Comparison of ENCODE assay signal across 16 mouse cellular contexts in genomic region chr12:35527429-35527828, GRCm38 (mm10). TPM values are rescaled to one million over a fixed set of nuclear protein-coding genes. Genes with fewer than 3 reads are reported as not detected.
A peak's percentile ranks its signal among the peaks of the same experiment; 100 is the strongest.
DNase-seq lines count a peak whose midpoint lies in the region; ATAC-seq lines count a peak whose summit lies in the region.
"Had no signal": no experiment of that assay in that cellular context is flagged by ENCODE, and none has a peak within 500 bp of the region (broad histone marks: within the 10 kb centered on the region; RNA-seq: fewer than 3 reads in every experiment).

No protein-coding gene starts in this region.

- H3K27me3 ChIP-seq in intestine, embryonic 14.5 days (replicated peaks; ENCODE audit: control insufficient read depth, insufficient read depth, low read length), result no peaks in the 10 kb centered on the region
- H3K27me3 ChIP-seq in liver, embryonic 16.5 days (ENCODE audit: control insufficient read depth, insufficient read depth, low read depth, low read length), result no peaks in the 10 kb centered on the region
- H3K27me3 ChIP-seq: embryonic facial prominence, embryonic 12.5 days; limb, embryonic 12.5 days had no signal

- no peak overlapping the region for H3K4me3 ChIP-seq in brown adipose tissue, adult 24 weeks (ENCODE audit: insufficient read depth, low read depth, low read length)
- H3K4me3 ChIP-seq in intestine, embryonic 14.5 days (ENCODE audit: low read depth, low read length), result no peak overlapping the region
- no peak overlapping the region for H3K4me3 ChIP-seq in liver, embryonic 16.5 days (ENCODE audit: low read depth, low read length)
- H3K4me3 ChIP-seq: embryonic facial prominence, embryonic 12.5 days; forebrain, embryonic 10.5 days; hindbrain, embryonic 13.5 days; limb, embryonic 12.5 days; midbrain, embryonic 15.5 days had no signal

- H3K36me3 ChIP-seq in intestine, embryonic 14.5 days (ENCODE audit: control insufficient read depth, insufficient read depth, low read length), result no peaks in the 10 kb centered on the region; the same call in 1 of the 2 replicates
- no peaks in the 10 kb centered on the region; the same call in none of the 2 replicates for H3K36me3 ChIP-seq in liver, embryonic 16.5 days (ENCODE audit: control insufficient read depth, insufficient read depth)
- H3K36me3 ChIP-seq: embryonic facial prominence, embryonic 12.5 days; forebrain, embryonic 10.5 days; hindbrain, embryonic 13.5 days; limb, embryonic 12.5 days; midbrain, embryonic 15.5 days had no signal

- intact Hi-C loops in left cerebral cortex, postnatal 14 days (cut with DNase I), result no loop called here

- ATAC-seq in intestine, embryonic 14.5 days (replicated peaks; ENCODE audit: low FRiP score, low TSS enrichment, low read depth), result peak; percentile 78
- peak; percentile 67 for ATAC-seq in liver, embryonic 16.5 days (ENCODE audit: low read depth)
- peak; percentile 47 for ATAC-seq in megakaryocyte, adult 5-6 weeks (ENCODE audit: poor library complexity, severe bottlenecking)
- ATAC-seq: CD4-positive, CD25-positive, alpha-beta regulatory T cell, adult 4 months; midbrain, embryonic 15.5 days had no signal

- peak; percentile 56 for DNase-seq in intestine, embryonic 14.5 days (ENCODE audit: low spot score)
- DNase-seq in left cerebral cortex, postnatal 14 days (ENCODE audit: low spot score in 2 of 2), result no peak
- no peak for DNase-seq in retina, postnatal 1 day
- no peak for DNase-seq in thymus, postnatal 4 days
- no peak for DNase-seq in kidney, postnatal 14 days
- DNase-seq: cerebellum, postnatal 10 days; right cerebral cortex, adult 18-20 months had no signal

- WGBS in intestine, embryonic 14.5 days, result 52% methylated on average over 6 of the region's 6 CpGs
- WGBS in liver, embryonic 16.5 days (ENCODE audit: insufficient replicate concordance), result 18% methylated on average over 6 of the region's 6 CpGs

- H3K9me3 ChIP-seq in intestine, embryonic 14.5 days (ENCODE audit: control insufficient read depth, low read length), result no peaks in the 10 kb centered on the region
- H3K9me3 ChIP-seq in liver, embryonic 16.5 days (replicated peaks; ENCODE audit: control insufficient read depth, low read length), result no peaks in the 10 kb centered on the region
- H3K9me3 ChIP-seq: embryonic facial prominence, embryonic 12.5 days; forebrain, embryonic 10.5 days; hindbrain, embryonic 13.5 days; limb, embryonic 12.5 days; midbrain, embryonic 15.5 days had no signal

- no peak overlapping the region for H3K9ac ChIP-seq in intestine, embryonic 14.5 days (ENCODE audit: low read length)
- no peak overlapping the region for H3K9ac ChIP-seq in liver, embryonic 16.5 days (ENCODE audit: low read depth, low read length)
- H3K9ac ChIP-seq: embryonic facial prominence, embryonic 12.5 days; hindbrain, embryonic 13.5 days; limb, embryonic 12.5 days; midbrain, embryonic 15.5 days had no signal

- 0 out of 2 replicates have a peak overlapping the region, but pooled peaks have one; percentile 31 for H3K27ac ChIP-seq in brown adipose tissue, adult 24 weeks (replicated peaks; ENCODE audit: low read depth, low read length)
- H3K27ac ChIP-seq in intestine, embryonic 14.5 days (ENCODE audit: low read depth), result no peak overlapping the region
- H3K27ac ChIP-seq in liver, embryonic 16.5 days (ENCODE audit: low read length), result no peak overlapping the region
- H3K27ac ChIP-seq: embryonic facial prominence, embryonic 12.5 days; forebrain, embryonic 10.5 days; hindbrain, embryonic 13.5 days; limb, embryonic 12.5 days; midbrain, embryonic 15.5 days had no signal

- H3K4me1 ChIP-seq in brown adipose tissue, adult 24 weeks (ENCODE audit: control insufficient read depth, insufficient read depth, insufficient read length, low read length), result peaks cover 15% of the 10 kb centered on the region
- H3K4me1 ChIP-seq in intestine, embryonic 14.5 days (replicated peaks; ENCODE audit: control insufficient read depth, insufficient read depth, low read length), result no peaks in the 10 kb centered on the region
- H3K4me1 ChIP-seq in liver, embryonic 16.5 days (ENCODE audit: control insufficient read depth, low read depth, low read length), result peaks cover 12% of the 10 kb centered on the region
- H3K4me1 ChIP-seq: embryonic facial prominence, embryonic 12.5 days; forebrain, embryonic 10.5 days; hindbrain, embryonic 13.5 days; limb, embryonic 12.5 days; midbrain, embryonic 15.5 days had no signal

- H3K4me2 ChIP-seq in intestine, embryonic 14.5 days (ENCODE audit: low read length), result no peak overlapping the region
- peak overlapping the region; percentile 33; the same call in 1 of the 2 replicates for H3K4me2 ChIP-seq in liver, embryonic 16.5 days (ENCODE audit: low read depth, low read length)
- H3K4me2 ChIP-seq: embryonic facial prominence, embryonic 12.5 days; hindbrain, embryonic 13.5 days; limb, embryonic 12.5 days; midbrain, embryonic 15.5 days had no signal

RNA-seq across cellular contexts. Expression of gene Ahr, which starts 7.4 kb away (rescaled TPM):
- 1.7 and 2.9 TPM in 2 replicates for polyA plus RNA-seq in brown adipose tissue, adult 24 weeks (2012; ENCODE audit: insufficient read depth, insufficient read length, missing spikeins)
- 7.8 and 10.2 TPM in 2 replicates for polyA plus RNA-seq in intestine, embryonic 14.5 days (2014; fragmentation: Nextera tagmentation; extraction: Ambion mirVana)
- 3.8 and 4.1 TPM in 2 replicates for polyA plus RNA-seq in liver, embryonic 16.5 days (2015; fragmentation: Nextera tagmentation; extraction: Ambion mirVana)
- total RNA-seq in megakaryocyte, adult 5-6 weeks (2015), result 12.7 and 13.0 TPM in 2 replicates
- 9.8 and 12.4 TPM in 2 replicates for total RNA-seq in megakaryocyte, adult 5-6 weeks (2017)
- 10 to 100 TPM; 10.7 TPM for total RNA-seq in left cerebral cortex, postnatal 14 days (2021)
